Mouse (Mus musculus): Measurements from ENCODE around the gene Arhgef25.

- TF ChIP-seq POLR2A (IDR thresholded peaks at IDR 0.05; ENCODE audit: borderline replicate concordance, low read depth, low read length) (no peak), CTCF (IDR thresholded peaks at IDR 0.05; ENCODE audit: low read depth, low read length) (no peak)
Measured at GRCm38 (mm10) chr10:127166771-127167613, 22.9 kb downstream of the Arhgef25 start.

Measured in bone marrow macrophage, adult 2 months (primary cell).